Mouse (Mus musculus): Measurements from ENCODE around the gene Gm28048. TPM values are rescaled to one million over a fixed set of nuclear protein-coding genes. Genes with fewer than 3 reads are reported as not detected.

Gene Gm28048
- total RNA-seq, 2 experiments from 2014 or later, result 11.3 to 16.0 TPM

- no peak for DNase-seq (ENCODE audit: low spot score in 2 of 2)
- intact Hi-C loops (cut with DNase I), result no loop called here
These were observed 19.8 kb downstream of the Gm28048 start for GRCm38 (mm10) chr11:22962101-22962500.

- DNase-seq (ENCODE audit: low spot score in 2 of 2), result no peak
- intact Hi-C loops (cut with DNase I), result loop anchor here (2.0 kb wide), 1 partner anchor 327 kb away; no protein-coding TSS in a partner anchor
These were observed 24.0 kb downstream of the Gm28048 start for GRCm38 (mm10) chr11:22957791-22958374.

- intact Hi-C loops (cut with DNase I), result loop anchor here (2.0 kb wide), 1 partner anchor 326 kb away; no protein-coding TSS in a partner anchor
- peak in 1 of 2 experiments; percentile 36 for DNase-seq (ENCODE audit: low spot score in 2 of 2)
These were observed 25.1 kb downstream of the Gm28048 start for GRCm38 (mm10) chr11:22956830-22957229.

- no peak for DNase-seq (ENCODE audit: low spot score in 2 of 2)
- intact Hi-C loops (cut with DNase I), result loop anchor here (2.0 kb wide), 1 partner anchor 326 kb away; no protein-coding TSS in a partner anchor
These were observed 25.5 kb downstream of the Gm28048 start for GRCm38 (mm10) chr11:22956346-22956745.

- no peak for DNase-seq (ENCODE audit: low spot score in 2 of 2)
- intact Hi-C loops (cut with DNase I), result no loop called here
These were observed 29.2 kb downstream of the Gm28048 start for GRCm38 (mm10) chr11:22952668-22953067.

GRCm38 (mm10) chr11:22950131-22950530 is 31.8 kb downstream of the Gm28048 start:
- intact Hi-C loops (cut with DNase I), result no loop called here

GRCm38 (mm10) chr11:22949101-22949500 is 32.8 kb downstream of the Gm28048 start:
- intact Hi-C loops (cut with DNase I), result no loop called here
- no peak for DNase-seq (ENCODE audit: low spot score in 2 of 2)

More at GRCm38 (mm10) chr11:22950131-22950530, 31.8 kb downstream of the Gm28048 start:
- DNase-seq (ENCODE audit: low spot score in 2 of 2), result no peak

GRCm38 (mm10) chr11:22938983-22939382 is 42.9 kb downstream of the Gm28048 start:
- intact Hi-C loops (cut with DNase I), result loop anchor here (5.0 kb wide), 1 partner anchor 82 kb away; no protein-coding TSS in a partner anchor

GRCm38 (mm10) chr11:22937716-22938316 is 44.1 kb downstream of the Gm28048 start:
- DNase-seq (ENCODE audit: low spot score in 2 of 2), result peak in 1 of 2 experiments; percentile 34
- intact Hi-C loops (cut with DNase I), result loop anchor here (5.0 kb wide), 1 partner anchor 81 kb away; no protein-coding TSS in a partner anchor

More at GRCm38 (mm10) chr11:22938983-22939382, 42.9 kb downstream of the Gm28048 start:
- DNase-seq (ENCODE audit: low spot score in 2 of 2), result no peak

GRCm38 (mm10) chr11:22936446-22937125 is 45.3 kb downstream of the Gm28048 start:
- intact Hi-C loops (cut with DNase I), result loop anchor here (5.0 kb wide), 1 partner anchor 79 kb away; no protein-coding TSS in a partner anchor
- DNase-seq (ENCODE audit: low spot score in 2 of 2), result peak; percentile 44 to 71

- no peak for DNase-seq (ENCODE audit: low spot score in 2 of 2)
- intact Hi-C loops (cut with DNase I), result no loop called here
These were observed 49.7 kb downstream of the Gm28048 start for GRCm38 (mm10) chr11:22932167-22932566.

GRCm38 (mm10) chr11:22931320-22931905 is 50.5 kb downstream of the Gm28048 start:
- no peak for DNase-seq (ENCODE audit: low spot score in 2 of 2)
- intact Hi-C loops (cut with DNase I), result no loop called here

GRCm38 (mm10) chr11:22930129-22930528 is 51.8 kb downstream of the Gm28048 start:
- DNase-seq (ENCODE audit: low spot score in 2 of 2), result no peak
- intact Hi-C loops (cut with DNase I), result no loop called here

- intact Hi-C loops (cut with DNase I), result no loop called here
These were observed 53.2 kb downstream of the Gm28048 start for GRCm38 (mm10) chr11:22928586-22929169.

GRCm38 (mm10) chr11:22923606-22924005 is 58.3 kb downstream of the Gm28048 start:
- DNase-seq (ENCODE audit: low spot score in 2 of 2), result no peak
- intact Hi-C loops (cut with DNase I), result loop anchor here (5.0 kb wide), 1 partner anchor 41 kb away; no protein-coding TSS in a partner anchor

More at GRCm38 (mm10) chr11:22928586-22929169, 53.2 kb downstream of the Gm28048 start:
- peak in 1 of 2 experiments; percentile 11 for DNase-seq (ENCODE audit: low spot score in 2 of 2)

- intact Hi-C loops (cut with DNase I), result loop anchor here (5.0 kb wide), 1 partner anchor 40 kb away; no protein-coding TSS in a partner anchor
- DNase-seq (ENCODE audit: low spot score in 2 of 2), result no peak
These were observed 59.3 kb downstream of the Gm28048 start for GRCm38 (mm10) chr11:22922546-22922945.

GRCm38 (mm10) chr11:22919336-22919735 is 62.6 kb downstream of the Gm28048 start:
- intact Hi-C loops (cut with DNase I), result no loop called here
- DNase-seq (ENCODE audit: low spot score in 2 of 2), result no peak

- intact Hi-C loops (cut with DNase I), result no loop called here
- DNase-seq (ENCODE audit: low spot score in 2 of 2), result no peak
These were observed 64.1 kb downstream of the Gm28048 start for GRCm38 (mm10) chr11:22917786-22918185.

- intact Hi-C loops (cut with DNase I), result no loop called here
These were observed 68.1 kb downstream of the Gm28048 start for GRCm38 (mm10) chr11:22913744-22914143.

More at GRCm38 (mm10) chr11:22913744-22914143, 68.1 kb downstream of the Gm28048 start:
- DNase-seq (ENCODE audit: low spot score in 2 of 2), result no peak

Data from left cerebral cortex, postnatal 25 days (tissue).